In genomic region chr17:94749466-94750135, GRCm38 (mm10) we compare ENCODE assay signal across 7 mouse cellular contexts. TPM values are rescaled to one million over a fixed set of nuclear protein-coding genes. Genes with fewer than 3 reads are reported as not detected.
DNase-seq lines count a peak whose midpoint lies in the region; ATAC-seq and TF ChIP-seq lines count a peak whose summit lies in the region.

Gene Mettl4, minus strand, starts transcription at chr17:94750019.

- under 1% methylated on average over 56 of the region's 56 CpGs for WGBS in embryonic facial prominence, embryonic 10.5 days
- under 1% methylated on average over 56 of the region's 56 CpGs for WGBS in intestine, postnatal 0 days
- WGBS in midbrain, embryonic 12.5 days, result under 1% methylated on average over 56 of the region's 56 CpGs
- WGBS in small intestine, adult 2 months, result under 1% methylated on average over 56 of the region's 56 CpGs

- DNase-seq in adrenal gland, postnatal 10 days, result peak; percentile 95
- peak; percentile 96 for DNase-seq in embryonic facial prominence, embryonic 10.5 days (ENCODE audit: low spot score)
- DNase-seq in gonadal fat pad, adult 2 months (ENCODE audit: low read depth), result peak; percentile 59
- DNase-seq in left cerebral cortex, postnatal 4 days, result peak; percentile 93

- H3K27ac ChIP-seq in embryonic facial prominence, embryonic 10.5 days (replicated peaks), result peak within 1 kb of the TSS; percentile 94
- H3K27ac ChIP-seq in intestine, postnatal 0 days (ENCODE audit: low read depth, low read length), result peak within 1 kb of the TSS; percentile 94
- H3K27ac ChIP-seq in midbrain, embryonic 12.5 days (replicated peaks), result peak within 1 kb of the TSS; percentile 91
- H3K27ac ChIP-seq in small intestine, adult 2 months (ENCODE audit: insufficient read depth, low read depth, low read length), result peak within 1 kb of the TSS; percentile 95

- peak; percentile 100 for ATAC-seq in intestine, postnatal 0 days
- peak; percentile 98 for ATAC-seq in midbrain, embryonic 12.5 days (ENCODE audit: low FRiP score, low read depth)

- peaks cover 17% of the 10 kb centered on the region for H3K4me1 ChIP-seq in embryonic facial prominence, embryonic 10.5 days
- H3K4me1 ChIP-seq in intestine, postnatal 0 days (replicated peaks; ENCODE audit: control insufficient read depth, insufficient read depth, low read length), result no peaks in the 10 kb centered on the region
- H3K4me1 ChIP-seq in midbrain, embryonic 12.5 days, result peaks cover 20% of the 10 kb centered on the region
- H3K4me1 ChIP-seq in small intestine, adult 2 months (ENCODE audit: control insufficient read depth, insufficient read depth, insufficient read length, low read length), result no peaks in the 10 kb centered on the region

- TF ChIP-seq CTCF in intestine, postnatal 0 days (IDR thresholded peaks at IDR 0.05; ENCODE audit: low read depth), result peak; percentile 42
- TF ChIP-seq CTCF in small intestine, adult 2 months (IDR thresholded peaks at IDR 0.05; ENCODE audit: extremely low read depth, insufficient read length, insufficient replicate concordance, low read depth, low read length), result no peak

- H3K4me2 ChIP-seq in intestine, postnatal 0 days (replicated peaks; ENCODE audit: low read depth), result peak within 1 kb of the TSS; percentile 74
- H3K4me2 ChIP-seq in midbrain, embryonic 12.5 days (replicated peaks), result peak within 1 kb of the TSS; percentile 64

- peak within 1 kb of the TSS; percentile 78 for H3K9ac ChIP-seq in intestine, postnatal 0 days (ENCODE audit: low read depth, low read length)
- peak within 1 kb of the TSS; percentile 71 for H3K9ac ChIP-seq in midbrain, embryonic 12.5 days (replicated peaks)

- TF ChIP-seq POLR2A in small intestine, adult 2 months (IDR thresholded peaks at IDR 0.05; ENCODE audit: low read depth, low read length), result peak; percentile 44; the same call in 1 of the 2 replicates

- peaks cover 21% of the 10 kb centered on the region for H3K36me3 ChIP-seq in embryonic facial prominence, embryonic 10.5 days (replicated peaks)
- H3K36me3 ChIP-seq in intestine, postnatal 0 days (ENCODE audit: control insufficient read depth, insufficient read depth), result no peaks in the 10 kb centered on the region
- no peaks in the 10 kb centered on the region for H3K36me3 ChIP-seq in midbrain, embryonic 12.5 days
- H3K36me3 ChIP-seq in small intestine, adult 2 months (ENCODE audit: control insufficient read depth, insufficient read depth, low read length), result no peaks in the 10 kb centered on the region

- peak within 1 kb of the TSS; percentile 70 for H3K4me3 ChIP-seq in embryonic facial prominence, embryonic 10.5 days
- peak within 1 kb of the TSS; percentile 68 for H3K4me3 ChIP-seq in intestine, postnatal 0 days (ENCODE audit: low read depth, low read length)
- peak within 1 kb of the TSS; percentile 58 for H3K4me3 ChIP-seq in midbrain, embryonic 12.5 days
- H3K4me3 ChIP-seq in small intestine, adult 2 months (ENCODE audit: low read depth, low read length), result peak within 1 kb of the TSS; percentile 92

- no peaks in the 10 kb centered on the region for H3K9me3 ChIP-seq in embryonic facial prominence, embryonic 10.5 days
- H3K9me3 ChIP-seq in intestine, postnatal 0 days (ENCODE audit: control insufficient read depth), result no peaks in the 10 kb centered on the region
- H3K9me3 ChIP-seq in midbrain, embryonic 12.5 days, result no peaks in the 10 kb centered on the region

- H3K27me3 ChIP-seq in embryonic facial prominence, embryonic 10.5 days (replicated peaks; ENCODE audit: low read depth, poor library complexity, severe bottlenecking), result no peaks in the 10 kb centered on the region
- H3K27me3 ChIP-seq in intestine, postnatal 0 days (replicated peaks; ENCODE audit: control insufficient read depth, insufficient read depth, low read length), result no peaks in the 10 kb centered on the region
- no peaks in the 10 kb centered on the region for H3K27me3 ChIP-seq in midbrain, embryonic 12.5 days
- H3K27me3 ChIP-seq in small intestine, adult 2 months (ENCODE audit: control insufficient read depth, insufficient read depth, low read length), result no peaks in the 10 kb centered on the region

- intact Hi-C loops in left cerebral cortex, postnatal 4 days (cut with DNase I), result no loop called here

RNA-seq across cellular contexts. Expression of gene Mettl4, which starts in this region (rescaled TPM):
- 10 to 100 TPM; 12.5 to 14.6 TPM for total RNA-seq in adrenal gland, postnatal 10 days (2021)
- 24.8 and 25.4 TPM in 2 replicates for polyA plus RNA-seq in embryonic facial prominence, embryonic 10.5 days (2016; fragmentation: Nextera tagmentation; extraction: Ambion mirVana)
- polyA plus RNA-seq in gonadal fat pad, adult 2 months (2012; rRNA removed), result 4.3 and 4.6 TPM in 2 replicates
- 6.5 TPM in 2 replicates for polyA plus RNA-seq in intestine, postnatal 0 days (2015; fragmentation: Nextera tagmentation; extraction: Ambion mirVana)
- total RNA-seq in left cerebral cortex, postnatal 4 days (2021), result 10 to 100 TPM; 15.6 to 19.5 TPM
- polyA plus RNA-seq in midbrain, embryonic 12.5 days (2016; fragmentation: Nextera tagmentation; extraction: Ambion mirVana), result 31.5 and 34.1 TPM in 2 replicates
- 0.33 and 0.60 TPM in 2 replicates for polyA plus RNA-seq in small intestine, adult 2 months (2012; rRNA removed)

Comparison
In these comparisons a context has a peak if more than half of its experiments do, and no peak if none do; other contexts are left out.
1. Peak in every context shown above with its lines: DNase-seq, ATAC-seq, H3K4me3 ChIP-seq and H3K27ac ChIP-seq.